Mouse (Mus musculus): ENCODE measurements around the gene Prdx3. TPM values are rescaled to one million over a fixed set of nuclear protein-coding genes. Genes with fewer than 3 reads are reported as not detected.
A peak's percentile ranks its signal among the peaks of the same experiment; 100 is the strongest.

Prdx3 gene
- 119 and 121 TPM in 2 replicates for polyA plus RNA-seq (2014; fragmentation: Nextera tagmentation; extraction: Ambion mirVana)

GRCm38 (mm10) chr19:60874064-60874694 lies at the start of gene Prdx3:
Gene Prdx3 (minus strand): TSS chr19:60874556.
- peak within 1 kb of the TSS; percentile 51 for H3K4me3 ChIP-seq (ENCODE audit: low read depth, low read length)
- H3K27me3 ChIP-seq (ENCODE audit: control insufficient read depth, insufficient read depth, low read length), result no peaks in the 10 kb centered on the region
- peak within 1 kb of the TSS; percentile 63 for H3K4me2 ChIP-seq (replicated peaks; ENCODE audit: low read depth, low read length)
- no peaks in the 10 kb centered on the region for H3K9me3 ChIP-seq (ENCODE audit: control insufficient read depth, low read length)
- ATAC-seq (ENCODE audit: low FRiP score) (peak; percentile 99), DNase-seq (ENCODE audit: low spot score) (peak; percentile 97)
- H3K9ac ChIP-seq (ENCODE audit: low read depth, low read length), result peak within 1 kb of the TSS; percentile 69
- H3K4me1 ChIP-seq (replicated peaks; ENCODE audit: control insufficient read depth, insufficient read depth, low read length), result 0 out of 2 replicates have a peak, but pooled peaks cover 2% of the 10 kb centered on the region
- H3K36me3 ChIP-seq (ENCODE audit: control insufficient read depth, insufficient read depth, low read length), result no peaks in the 10 kb centered on the region
- under 1% methylated on average over 28 of the region's 28 CpGs for WGBS
- H3K27ac ChIP-seq (ENCODE audit: low read depth, low read length), result peak within 1 kb of the TSS; percentile 37; the same call in 1 of the 2 replicates

DNA sequence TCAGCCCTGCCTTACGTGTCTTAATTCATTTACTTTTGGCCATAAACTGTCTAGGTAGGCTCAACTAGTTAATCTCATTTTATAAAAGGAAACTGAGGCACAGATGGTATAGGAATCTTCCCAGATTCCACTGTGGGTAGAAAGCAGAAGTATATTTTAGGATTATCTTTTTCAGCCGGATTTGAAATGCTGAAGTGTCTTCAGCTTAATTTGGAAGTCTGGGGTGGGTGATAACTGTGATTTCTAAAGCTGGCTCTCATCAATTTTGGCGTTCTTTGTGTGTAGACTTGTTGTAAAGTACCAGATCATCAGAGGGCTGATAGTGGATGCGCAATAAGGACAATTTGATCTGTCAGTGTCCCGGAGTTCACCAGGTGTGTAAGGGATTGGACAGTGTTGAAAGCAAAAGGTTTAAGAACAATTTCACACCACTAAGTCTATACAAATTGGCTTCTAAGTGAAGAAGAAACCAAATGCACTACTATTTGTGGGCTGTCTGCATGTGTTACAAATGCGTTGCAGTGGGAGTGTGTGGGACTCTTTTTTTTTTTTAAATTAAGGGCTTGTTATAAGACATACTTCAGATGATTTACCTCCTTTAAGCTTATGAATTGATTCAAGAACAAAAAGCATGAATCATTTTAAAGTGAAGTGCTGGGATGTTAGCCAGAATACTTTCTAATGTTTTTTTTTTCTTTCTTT lies 42.7 kb upstream of the Prdx3 start:
- no peak overlapping the region for H3K4me2 ChIP-seq (replicated peaks; ENCODE audit: low read depth, low read length)
- H3K4me1 ChIP-seq (replicated peaks; ENCODE audit: control insufficient read depth, insufficient read depth, low read length), result no peaks in the 10 kb centered on the region
- no peaks in the 10 kb centered on the region for H3K9me3 ChIP-seq (ENCODE audit: control insufficient read depth, low read length)
- no peak for DNase-seq (ENCODE audit: low spot score)
- no peak overlapping the region for H3K9ac ChIP-seq (ENCODE audit: low read depth, low read length)
- no peaks in the 10 kb centered on the region for H3K27me3 ChIP-seq (ENCODE audit: control insufficient read depth, insufficient read depth, low read length)
- no peaks in the 10 kb centered on the region for H3K36me3 ChIP-seq (ENCODE audit: control insufficient read depth, insufficient read depth, low read length)
- 91% methylated on average over 6 of the region's 6 CpGs for WGBS
- ATAC-seq (ENCODE audit: low FRiP score), result no peak
- no peak overlapping the region for H3K27ac ChIP-seq (ENCODE audit: low read depth, low read length)
- no peak overlapping the region for H3K4me3 ChIP-seq (ENCODE audit: low read depth, low read length)

DNA sequence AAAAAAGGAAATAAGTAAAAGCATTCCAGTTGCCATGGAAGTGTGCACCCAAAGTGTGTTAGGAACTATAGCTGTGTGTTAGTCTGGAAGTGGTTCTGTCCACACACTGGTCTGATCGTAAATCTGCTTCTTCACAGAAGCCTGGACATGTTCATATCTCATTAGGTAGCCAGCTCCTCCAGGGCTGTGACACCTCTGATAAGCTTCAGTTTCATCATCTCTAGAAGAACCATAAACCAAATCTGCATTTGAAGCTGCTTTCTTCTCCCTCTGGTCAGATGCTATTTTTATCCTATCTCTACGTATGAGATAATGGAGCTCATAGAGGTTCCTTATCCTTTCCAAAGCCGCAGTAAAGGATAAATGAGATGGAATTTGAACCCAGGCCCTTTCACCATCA lies 41.5 kb upstream of the Prdx3 start:
- H3K4me1 ChIP-seq (replicated peaks; ENCODE audit: control insufficient read depth, insufficient read depth, low read length), result no peaks in the 10 kb centered on the region
- no peak overlapping the region for H3K27ac ChIP-seq (ENCODE audit: low read depth, low read length)
- DNase-seq (ENCODE audit: low spot score), result no peak
- ATAC-seq (ENCODE audit: low FRiP score), result no peak
- no peak overlapping the region for H3K9ac ChIP-seq (ENCODE audit: low read depth, low read length)
- H3K9me3 ChIP-seq (ENCODE audit: control insufficient read depth, low read length), result no peaks in the 10 kb centered on the region
- 96% methylated on average over 3 of the region's 3 CpGs for WGBS
- H3K4me3 ChIP-seq (ENCODE audit: low read depth, low read length), result no peak overlapping the region
- no peaks in the 10 kb centered on the region for H3K36me3 ChIP-seq (ENCODE audit: control insufficient read depth, insufficient read depth, low read length)
- no peaks in the 10 kb centered on the region for H3K27me3 ChIP-seq (ENCODE audit: control insufficient read depth, insufficient read depth, low read length)
- H3K4me2 ChIP-seq (replicated peaks; ENCODE audit: low read depth, low read length), result no peak overlapping the region

DNA sequence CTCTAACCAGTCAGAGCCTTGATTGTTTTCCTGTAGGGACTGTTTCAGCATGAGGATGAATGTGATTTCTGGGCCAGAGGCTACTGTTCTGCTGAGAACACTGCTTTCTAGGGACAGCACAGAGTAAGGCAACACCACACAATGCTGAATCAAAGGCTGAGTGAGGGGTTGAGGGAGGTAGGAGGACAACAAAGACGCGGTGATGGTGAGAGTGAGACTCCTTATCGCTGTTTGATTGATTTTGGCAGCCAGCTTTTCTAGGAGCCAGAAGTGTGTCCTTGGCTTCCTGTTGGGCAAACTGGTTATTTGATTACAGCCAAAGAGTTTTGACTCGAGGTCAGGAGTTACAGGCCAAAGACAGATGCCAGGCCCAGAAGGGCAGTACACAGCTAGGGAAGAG lies 40.9 kb upstream of the Prdx3 start:
- H3K36me3 ChIP-seq (ENCODE audit: control insufficient read depth, insufficient read depth, low read length), result no peaks in the 10 kb centered on the region
- H3K9me3 ChIP-seq (ENCODE audit: control insufficient read depth, low read length), result no peaks in the 10 kb centered on the region
- H3K4me2 ChIP-seq (replicated peaks; ENCODE audit: low read depth, low read length), result no peak overlapping the region
- no peaks in the 10 kb centered on the region for H3K4me1 ChIP-seq (replicated peaks; ENCODE audit: control insufficient read depth, insufficient read depth, low read length)
- DNase-seq (ENCODE audit: low spot score) (no peak), ATAC-seq (ENCODE audit: low FRiP score) (no peak)
- H3K27me3 ChIP-seq (ENCODE audit: control insufficient read depth, insufficient read depth, low read length), result no peaks in the 10 kb centered on the region
- 61% methylated on average over 4 of the region's 4 CpGs for WGBS
- H3K27ac ChIP-seq (ENCODE audit: low read depth, low read length), result no peak overlapping the region
- no peak overlapping the region for H3K4me3 ChIP-seq (ENCODE audit: low read depth, low read length)
- H3K9ac ChIP-seq (ENCODE audit: low read depth, low read length), result no peak overlapping the region

DNA sequence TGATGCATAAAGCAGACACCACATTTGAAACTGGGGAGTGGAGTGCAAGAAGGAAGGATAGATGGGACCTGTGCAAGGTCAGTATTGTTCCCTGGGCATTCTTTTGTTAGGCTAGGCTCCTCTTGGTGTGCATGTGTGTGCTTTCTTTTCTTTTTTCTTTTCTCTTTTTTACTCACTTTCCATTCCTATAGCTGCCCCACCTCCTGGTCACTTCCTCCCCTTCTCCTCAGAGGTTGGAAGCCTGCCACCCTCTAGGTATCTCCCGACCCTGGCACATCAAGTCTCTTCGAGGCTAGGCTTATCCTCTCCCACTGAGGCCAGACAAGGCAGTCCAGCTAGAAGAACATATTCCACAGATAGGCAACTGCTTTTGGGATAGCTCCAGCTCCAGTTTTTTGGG lies 37.3 kb upstream of the Prdx3 start:
- H3K4me3 ChIP-seq (ENCODE audit: low read depth, low read length), result no peak overlapping the region
- DNase-seq (ENCODE audit: low spot score) (no peak), ATAC-seq (ENCODE audit: low FRiP score) (no peak)
- H3K4me2 ChIP-seq (replicated peaks; ENCODE audit: low read depth, low read length), result no peak overlapping the region
- no peak overlapping the region for H3K9ac ChIP-seq (ENCODE audit: low read depth, low read length)
- no peak overlapping the region for H3K27ac ChIP-seq (ENCODE audit: low read depth, low read length)
- no peaks in the 10 kb centered on the region for H3K4me1 ChIP-seq (replicated peaks; ENCODE audit: control insufficient read depth, insufficient read depth, low read length)
- WGBS, result 69% methylated on average over 2 of the region's 2 CpGs
- no peaks in the 10 kb centered on the region for H3K9me3 ChIP-seq (ENCODE audit: control insufficient read depth, low read length)
- no peaks in the 10 kb centered on the region for H3K36me3 ChIP-seq (ENCODE audit: control insufficient read depth, insufficient read depth, low read length)
- no peaks in the 10 kb centered on the region for H3K27me3 ChIP-seq (ENCODE audit: control insufficient read depth, insufficient read depth, low read length)

DNA sequence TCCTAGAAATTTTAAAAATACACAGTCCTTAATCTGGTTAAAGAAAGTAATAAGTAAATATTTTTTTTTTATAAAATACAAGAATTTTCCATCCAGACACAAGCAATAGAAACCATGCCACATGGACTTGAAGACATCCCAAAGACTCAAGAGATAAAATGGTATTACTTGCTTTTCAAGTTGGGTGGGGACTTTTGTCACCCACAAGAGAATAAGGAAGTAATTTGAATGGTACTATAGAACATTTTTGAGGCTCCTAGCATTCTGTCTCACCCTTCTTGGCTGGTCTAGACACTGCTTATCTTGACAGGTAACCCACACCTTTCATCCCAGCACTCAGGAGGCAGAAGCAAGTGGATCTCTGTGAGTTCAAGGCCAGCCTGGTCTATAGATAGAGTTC lies 35.9 kb upstream of the Prdx3 start:
- Histone ChIP-seq H3K9me3 (ENCODE audit: control insufficient read depth, low read length) (no peaks in the 10 kb centered on the region), H3K36me3 (ENCODE audit: control insufficient read depth, insufficient read depth, low read length) (no peaks in the 10 kb centered on the region), H3K27me3 (ENCODE audit: control insufficient read depth, insufficient read depth, low read length) (no peaks in the 10 kb centered on the region), H3K27ac (ENCODE audit: low read depth, low read length) (no peak overlapping the region), H3K4me3 (ENCODE audit: low read depth, low read length) (no peak overlapping the region), H3K9ac (ENCODE audit: low read depth, low read length) (no peak overlapping the region), H3K4me1 (replicated peaks; ENCODE audit: control insufficient read depth, insufficient read depth, low read length) (no peaks in the 10 kb centered on the region), H3K4me2 (replicated peaks; ENCODE audit: low read depth, low read length) (no peak overlapping the region)
- ATAC-seq (ENCODE audit: low FRiP score) (no peak), DNase-seq (ENCODE audit: low spot score) (no peak)

DNA sequence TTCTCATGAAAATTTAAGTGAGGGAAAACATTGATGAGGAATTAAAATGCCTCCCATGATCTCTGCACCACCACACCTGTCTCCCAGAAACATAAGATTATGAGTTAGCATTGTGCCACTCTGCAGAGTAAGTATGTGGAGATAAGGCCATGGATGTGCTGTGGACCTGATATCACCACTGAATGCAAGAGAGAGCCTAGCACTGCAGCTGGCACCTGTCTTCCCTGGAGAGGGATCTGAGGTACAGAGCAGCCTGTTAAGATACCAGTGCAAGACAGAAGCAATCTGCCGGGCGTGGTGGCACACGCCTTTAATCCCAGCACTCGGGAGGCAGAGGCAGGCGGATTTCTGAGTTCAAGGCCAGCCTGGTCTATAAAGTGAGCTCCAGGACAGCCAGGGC lies 31.1 kb upstream of the Prdx3 start:
- 94% methylated on average over 5 of the region's 5 CpGs for WGBS
- no peak overlapping the region for H3K27ac ChIP-seq (ENCODE audit: low read depth, low read length)
- H3K27me3 ChIP-seq (ENCODE audit: control insufficient read depth, insufficient read depth, low read length), result no peaks in the 10 kb centered on the region
- no peak for DNase-seq (ENCODE audit: low spot score)
- ATAC-seq (ENCODE audit: low FRiP score), result no peak
- H3K9me3 ChIP-seq (ENCODE audit: control insufficient read depth, low read length), result no peaks in the 10 kb centered on the region
- H3K36me3 ChIP-seq (ENCODE audit: control insufficient read depth, insufficient read depth, low read length), result no peaks in the 10 kb centered on the region
- H3K9ac ChIP-seq (ENCODE audit: low read depth, low read length), result no peak overlapping the region
- H3K4me2 ChIP-seq (replicated peaks; ENCODE audit: low read depth, low read length), result no peak overlapping the region
- H3K4me3 ChIP-seq (ENCODE audit: low read depth, low read length), result no peak overlapping the region
- H3K4me1 ChIP-seq (replicated peaks; ENCODE audit: control insufficient read depth, insufficient read depth, low read length), result no peaks in the 10 kb centered on the region

GRCm38 (mm10) chr19:60903971-60904370 lies 29.6 kb upstream of the Prdx3 start:
- Histone ChIP-seq H3K9me3 (ENCODE audit: control insufficient read depth, low read length) (no peaks in the 10 kb centered on the region), H3K4me1 (replicated peaks; ENCODE audit: control insufficient read depth, insufficient read depth, low read length) (no peaks in the 10 kb centered on the region), H3K36me3 (ENCODE audit: control insufficient read depth, insufficient read depth, low read length) (no peaks in the 10 kb centered on the region), H3K4me2 (replicated peaks; ENCODE audit: low read depth, low read length) (no peak overlapping the region), H3K4me3 (ENCODE audit: low read depth, low read length) (no peak overlapping the region), H3K27me3 (ENCODE audit: control insufficient read depth, insufficient read depth, low read length) (no peaks in the 10 kb centered on the region), H3K9ac (ENCODE audit: low read depth, low read length) (no peak overlapping the region), H3K27ac (ENCODE audit: low read depth, low read length) (no peak overlapping the region)
- ATAC-seq (ENCODE audit: low FRiP score) (no peak), DNase-seq (ENCODE audit: low spot score) (no peak)
- WGBS, result 80% methylated on average over 1 of the region's 1 CpGs

- Histone ChIP-seq H3K4me2 (replicated peaks; ENCODE audit: low read depth, low read length) (no peak overlapping the region), H3K4me3 (ENCODE audit: low read depth, low read length) (no peak overlapping the region), H3K9me3 (ENCODE audit: control insufficient read depth, low read length) (no peaks in the 10 kb centered on the region), H3K4me1 (replicated peaks; ENCODE audit: control insufficient read depth, insufficient read depth, low read length) (no peaks in the 10 kb centered on the region), H3K9ac (ENCODE audit: low read depth, low read length) (no peak overlapping the region), H3K27me3 (ENCODE audit: control insufficient read depth, insufficient read depth, low read length) (no peaks in the 10 kb centered on the region), H3K27ac (ENCODE audit: low read depth, low read length) (no peak overlapping the region), H3K36me3 (ENCODE audit: control insufficient read depth, insufficient read depth, low read length) (no peaks in the 10 kb centered on the region)
- ATAC-seq (ENCODE audit: low FRiP score) (no peak), DNase-seq (ENCODE audit: low spot score) (no peak)
- 57% methylated on average over 1 of the region's 1 CpGs for WGBS
Observed at GRCm38 (mm10) chr19:60903139-60903538, 28.8 kb upstream of the Prdx3 start.

Data from hindbrain, embryonic 11.5 days (tissue).